Comparison of ENCODE assay signal across 23 mouse cellular contexts in genomic region chr14:57621699-57622098, GRCm38 (mm10). TPM values are rescaled to one million over a fixed set of nuclear protein-coding genes. Genes with fewer than 3 reads are reported as not detected.
DNase-seq lines count a peak whose midpoint lies in the region; ATAC-seq lines count a peak whose summit lies in the region.
"Had no signal": no experiment of that assay in that cellular context is flagged by ENCODE, and none has a peak within 500 bp of the region (broad histone marks: within the 10 kb centered on the region; RNA-seq: fewer than 3 reads in every experiment).

No protein-coding gene starts in this region.

- no peak overlapping the region for H3K9ac ChIP-seq in midbrain, embryonic 11.5 days (ENCODE audit: low read length)
- no peak overlapping the region for H3K9ac ChIP-seq in midbrain, embryonic 16.5 days (ENCODE audit: low read depth, low read length)
- no peak overlapping the region for H3K9ac ChIP-seq in heart, embryonic 11.5 days (ENCODE audit: low read depth, low read length)
- H3K9ac ChIP-seq: embryonic facial prominence, embryonic 15.5 days; forebrain, embryonic 12.5 days; forebrain, postnatal 0 days; heart, embryonic 13.5 days; hindbrain, embryonic 15.5 days had no signal

- DNase-seq in cerebellum, postnatal 10 days: no peak
- peak; percentile 77 for DNase-seq in midbrain, embryonic 11.5 days (ENCODE audit: low spot score, missing footprints)
- peak; percentile 64 for DNase-seq in cerebellum, adult 9-11 months
- no peak for DNase-seq in kidney, adult 18-20 months
- DNase-seq: adrenal gland, postnatal 10 days; B cell, adult 2 months; embryo, embryonic 11 days; forebrain, postnatal 0 days; gastrocnemius, postnatal 14 days; heart, adult 2 months; heart, postnatal 36 days had no signal

- H3K4me3 ChIP-seq in midbrain, embryonic 11.5 days (ENCODE audit: low read depth, low read length): no peak overlapping the region
- H3K4me3 ChIP-seq in midbrain, embryonic 16.5 days (ENCODE audit: low read depth, low read length): no peak overlapping the region
- H3K4me3 ChIP-seq in heart, embryonic 11.5 days (ENCODE audit: low read depth, low read length): no peak overlapping the region
- H3K4me3 ChIP-seq: embryonic facial prominence, embryonic 15.5 days; erythroblast, embryonic 14.5 days; forebrain, embryonic 12.5 days; heart, adult 2 months; heart, embryonic 13.5 days; hindbrain, embryonic 15.5 days had no signal

- no peaks in the 10 kb centered on the region for H3K27me3 ChIP-seq in midbrain, embryonic 11.5 days (ENCODE audit: control insufficient read depth, insufficient read depth, low read length)
- H3K27me3 ChIP-seq in midbrain, embryonic 16.5 days (ENCODE audit: control insufficient read depth, insufficient read depth, low read depth, low read length): no peaks in the 10 kb centered on the region
- H3K27me3 ChIP-seq in heart, embryonic 11.5 days (ENCODE audit: control insufficient read depth, insufficient read depth, low read length): no peaks in the 10 kb centered on the region
- H3K27me3 ChIP-seq: embryonic facial prominence, embryonic 15.5 days; forebrain, embryonic 12.5 days; heart, embryonic 13.5 days; hindbrain, embryonic 15.5 days had no signal

- ATAC-seq in cerebellum, adult (ENCODE audit: insufficient number of reproducible peaks, low FRiP score, low TSS enrichment): peak; percentile 91
- ATAC-seq in midbrain, embryonic 11.5 days (ENCODE audit: low FRiP score): no peak
- ATAC-seq in midbrain, embryonic 16.5 days: no peak
- ATAC-seq in heart, embryonic 11.5 days (replicated peaks; ENCODE audit: insufficient number of reproducible peaks, low FRiP score, low TSS enrichment): no peak
- ATAC-seq: CD4-positive, CD25-positive, alpha-beta regulatory T cell, adult 4 months; forebrain, postnatal 0 days; inflammation-experienced regulatory T-cells, adult 6 months; intestine, postnatal 0 days had no signal

- H3K4me1 ChIP-seq in midbrain, embryonic 11.5 days (ENCODE audit: control insufficient read depth, insufficient read depth, low read length): no peaks in the 10 kb centered on the region
- peaks cover 2% of the 10 kb centered on the region; the same call in 1 of the 2 replicates for H3K4me1 ChIP-seq in midbrain, embryonic 16.5 days (ENCODE audit: control insufficient read depth, insufficient read depth, low read length)
- no peaks in the 10 kb centered on the region for H3K4me1 ChIP-seq in heart, embryonic 11.5 days (ENCODE audit: control insufficient read depth, insufficient read depth, low read length)
- H3K4me1 ChIP-seq: embryonic facial prominence, embryonic 15.5 days had no signal

- 61% methylated on average over 4 of the region's 4 CpGs for WGBS in midbrain, embryonic 11.5 days
- WGBS in midbrain, embryonic 16.5 days: 45% methylated on average over 4 of the region's 4 CpGs
- WGBS in heart, embryonic 11.5 days (ENCODE audit: insufficient replicate concordance): 71% methylated on average over 4 of the region's 4 CpGs

- no peak overlapping the region for H3K4me2 ChIP-seq in midbrain, embryonic 11.5 days
- no peak overlapping the region for H3K4me2 ChIP-seq in midbrain, embryonic 16.5 days (ENCODE audit: low read length)
- no peak overlapping the region for H3K4me2 ChIP-seq in heart, embryonic 11.5 days
- H3K4me2 ChIP-seq: embryonic facial prominence, embryonic 15.5 days; forebrain, embryonic 12.5 days; heart, embryonic 13.5 days; hindbrain, embryonic 15.5 days had no signal

- H3K9me3 ChIP-seq in midbrain, embryonic 11.5 days (ENCODE audit: control insufficient read depth, low read length): no peaks in the 10 kb centered on the region
- H3K9me3 ChIP-seq in midbrain, embryonic 16.5 days (replicated peaks; ENCODE audit: control insufficient read depth, low read length, poor library complexity, severe bottlenecking): no peaks in the 10 kb centered on the region
- H3K9me3 ChIP-seq in heart, embryonic 11.5 days (replicated peaks; ENCODE audit: control insufficient read depth, low read length): no peaks in the 10 kb centered on the region
- H3K9me3 ChIP-seq: embryonic facial prominence, embryonic 15.5 days; forebrain, embryonic 12.5 days; G1E; heart, embryonic 13.5 days; hindbrain, embryonic 15.5 days had no signal

- peaks cover 2% of the 10 kb centered on the region for H3K36me3 ChIP-seq in midbrain, embryonic 11.5 days (ENCODE audit: control insufficient read depth, insufficient read depth, low read length)
- H3K36me3 ChIP-seq in midbrain, embryonic 16.5 days (ENCODE audit: control insufficient read depth, insufficient read depth, low read length): peaks cover 9% of the 10 kb centered on the region
- H3K36me3 ChIP-seq in heart, embryonic 11.5 days (ENCODE audit: control insufficient read depth, insufficient read depth, low read length): peaks cover 3% of the 10 kb centered on the region; the same call in 1 of the 2 replicates

- H3K27ac ChIP-seq in midbrain, embryonic 11.5 days (ENCODE audit: low read depth, low read length): no peak overlapping the region
- H3K27ac ChIP-seq in midbrain, embryonic 16.5 days (ENCODE audit: low read length): no peak overlapping the region
- no peak overlapping the region for H3K27ac ChIP-seq in heart, embryonic 11.5 days (ENCODE audit: low read depth, low read length)
- H3K27ac ChIP-seq: embryonic facial prominence, embryonic 15.5 days; forebrain, embryonic 12.5 days; heart, adult 2 months; heart, embryonic 13.5 days; hindbrain, embryonic 15.5 days had no signal

RNA-seq across cellular contexts. Expression of gene Xpo4, which starts 43.5 kb away (rescaled TPM):
- polyA plus RNA-seq in midbrain, embryonic 11.5 days (2014; fragmentation: Nextera tagmentation; extraction: Ambion mirVana): 32.6 and 33.9 TPM in 2 replicates
- 10.5 and 12.2 TPM in 2 replicates for polyA plus RNA-seq in midbrain, embryonic 16.5 days (2015; fragmentation: Nextera tagmentation; extraction: Ambion mirVana)
- 21.8 and 23.7 TPM in 2 replicates for polyA plus RNA-seq in heart, embryonic 11.5 days (2014; fragmentation: Nextera tagmentation; extraction: Ambion mirVana)

RNA-seq across cellular contexts. Expression of gene Eef1akmt1, which starts 50.3 kb away (rescaled TPM):
- 82.0 and 87.2 TPM in 2 replicates for polyA plus RNA-seq in midbrain, embryonic 11.5 days (2014; fragmentation: Nextera tagmentation; extraction: Ambion mirVana)
- polyA plus RNA-seq in midbrain, embryonic 16.5 days (2015; fragmentation: Nextera tagmentation; extraction: Ambion mirVana): 87.3 and 89.3 TPM in 2 replicates
- polyA plus RNA-seq in heart, embryonic 11.5 days (2014; fragmentation: Nextera tagmentation; extraction: Ambion mirVana): 61.2 and 71.6 TPM in 2 replicates

Comparison
In these comparisons a context has a peak if more than half of its experiments do, and no peak if none do; other contexts are left out.
1. DNase-seq: peak in midbrain, embryonic 11.5 days (single experiment) and cerebellum, adult 9-11 months (single experiment); none in cerebellum, postnatal 10 days (0 of 2) and kidney, adult 18-20 months (single experiment).